ENCODE assay signal across 8 mouse cellular contexts in the genomic region with DNA sequence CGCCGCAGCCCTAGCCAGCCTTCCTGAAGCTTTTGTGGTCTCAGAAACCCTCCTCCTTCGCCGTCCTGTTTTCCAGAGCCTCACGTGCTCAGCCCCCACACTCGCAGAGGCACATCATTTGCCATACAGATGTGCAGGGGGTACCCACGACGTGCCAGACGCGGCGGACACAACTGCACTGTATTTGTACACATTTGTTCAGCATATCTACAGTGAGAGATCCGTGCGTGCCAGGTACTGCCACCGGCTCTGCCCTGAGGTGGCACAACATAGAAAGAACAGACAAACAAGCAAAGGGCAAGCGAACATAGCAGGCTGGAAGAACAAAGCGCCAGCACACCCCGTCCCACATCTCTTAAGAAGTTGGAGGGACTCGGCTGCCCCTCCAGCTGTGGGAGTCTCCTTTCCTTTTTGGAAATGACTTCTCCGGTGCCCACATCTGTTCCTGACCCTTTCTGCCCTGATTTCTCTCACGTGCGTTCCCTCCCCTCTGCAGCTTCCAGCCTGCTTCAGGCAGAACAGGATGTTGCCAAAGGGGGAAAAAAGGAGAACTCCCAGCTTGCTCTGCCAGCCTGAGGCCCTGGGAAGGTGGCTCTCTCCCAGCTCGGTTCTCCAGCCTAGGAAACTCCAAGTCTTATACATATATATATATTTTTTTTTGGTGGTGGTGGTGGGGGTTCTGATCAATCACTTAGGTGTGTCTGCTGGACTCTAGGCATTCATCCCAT. TPM values are rescaled to one million over a fixed set of nuclear protein-coding genes. Genes with fewer than 3 reads are reported as not detected.
DNase-seq lines count a peak whose midpoint lies in the region; ATAC-seq lines count a peak whose summit lies in the region.

No protein-coding gene starts in this region.

- H3K4me2 ChIP-seq in heart, embryonic 15.5 days: peak overlapping the region; percentile 94
- peak overlapping the region; percentile 91 for H3K4me2 ChIP-seq in hindbrain, embryonic 12.5 days (replicated peaks)
- H3K4me2 ChIP-seq in midbrain, embryonic 11.5 days: peak overlapping the region; percentile 98

- no peak for DNase-seq in heart, adult 8-10 months (ENCODE audit: low spot score)
- peak; percentile 93 for DNase-seq in midbrain, embryonic 11.5 days (ENCODE audit: low spot score, missing footprints)
- no peak for DNase-seq in layer of hippocampus, adult 9-10 months (ENCODE audit: low spot score)
- DNase-seq in c-Kit-positive CD71-positive TER-119-positive erythroid progenitor cells, embryonic 14.5 days (ENCODE audit: low spot score): no peak
- no peak for DNase-seq in spleen, adult 12 weeks (ENCODE audit: low spot score)

- ATAC-seq in heart, embryonic 15.5 days (replicated peaks; ENCODE audit: insufficient number of reproducible peaks, insufficient read depth, low FRiP score, low read depth): no peak
- peak; percentile 39 for ATAC-seq in common myeloid progenitor, adult 5-6 weeks (replicated peaks; ENCODE audit: low read depth, poor library complexity, severe bottlenecking)
- ATAC-seq in hindbrain, embryonic 12.5 days (ENCODE audit: low FRiP score): no peak
- ATAC-seq in midbrain, embryonic 11.5 days (ENCODE audit: low FRiP score): peak; percentile 24; the same call in 1 of the 2 replicates

- H3K27ac ChIP-seq in heart, embryonic 15.5 days: no peak overlapping the region
- H3K27ac ChIP-seq in hindbrain, embryonic 12.5 days: no peak overlapping the region
- H3K27ac ChIP-seq in midbrain, embryonic 11.5 days (ENCODE audit: low read depth, low read length): no peak overlapping the region

- peaks cover 20% of the 10 kb centered on the region for H3K4me1 ChIP-seq in heart, embryonic 15.5 days (replicated peaks)
- H3K4me1 ChIP-seq in hindbrain, embryonic 12.5 days: peaks cover 11% of the 10 kb centered on the region
- H3K4me1 ChIP-seq in midbrain, embryonic 11.5 days (ENCODE audit: control insufficient read depth, insufficient read depth, low read length): peaks cover 8% of the 10 kb centered on the region

- H3K27me3 ChIP-seq in heart, embryonic 15.5 days: peaks cover 55% of the 10 kb centered on the region
- H3K27me3 ChIP-seq in hindbrain, embryonic 12.5 days: peaks cover 60% of the 10 kb centered on the region
- peaks cover 27% of the 10 kb centered on the region for H3K27me3 ChIP-seq in midbrain, embryonic 11.5 days (ENCODE audit: control insufficient read depth, insufficient read depth, low read length)

- H3K9ac ChIP-seq in heart, embryonic 15.5 days: peak overlapping the region; percentile 48
- H3K9ac ChIP-seq in hindbrain, embryonic 12.5 days: peak overlapping the region; percentile 65
- H3K9ac ChIP-seq in midbrain, embryonic 11.5 days (ENCODE audit: low read length): peak overlapping the region; percentile 59

- H3K4me3 ChIP-seq in heart, embryonic 15.5 days: peak overlapping the region; percentile 54
- H3K4me3 ChIP-seq in hindbrain, embryonic 12.5 days: peak overlapping the region; percentile 52
- peak overlapping the region; percentile 52 for H3K4me3 ChIP-seq in midbrain, embryonic 11.5 days (ENCODE audit: low read depth, low read length)

- H3K9me3 ChIP-seq in heart, embryonic 15.5 days (replicated peaks): no peaks in the 10 kb centered on the region
- no peaks in the 10 kb centered on the region for H3K9me3 ChIP-seq in hindbrain, embryonic 12.5 days (replicated peaks)
- no peaks in the 10 kb centered on the region for H3K9me3 ChIP-seq in midbrain, embryonic 11.5 days (ENCODE audit: control insufficient read depth, low read length)

- WGBS in heart, embryonic 15.5 days: 4% methylated on average over 22 of the region's 22 CpGs
- 3% methylated on average over 22 of the region's 22 CpGs for WGBS in hindbrain, embryonic 12.5 days
- 4% methylated on average over 22 of the region's 22 CpGs for WGBS in midbrain, embryonic 11.5 days

- H3K36me3 ChIP-seq in heart, embryonic 15.5 days: no peaks in the 10 kb centered on the region
- no peaks in the 10 kb centered on the region for H3K36me3 ChIP-seq in hindbrain, embryonic 12.5 days
- H3K36me3 ChIP-seq in midbrain, embryonic 11.5 days (ENCODE audit: control insufficient read depth, insufficient read depth, low read length): no peaks in the 10 kb centered on the region

RNA-seq across cellular contexts. Expression of gene Prok2, which starts 0.5 kb away (rescaled TPM):
- 0.09 TPM in 2 replicates for polyA plus RNA-seq in heart, embryonic 15.5 days (2015; fragmentation: Nextera tagmentation; extraction: Ambion mirVana)
- total RNA-seq in heart, adult 8-10 months (2022): not detected
- not detected in 2 replicates for total RNA-seq in common myeloid progenitor, adult 5-6 weeks (2017)
- 0.14 TPM in 1 of 2 replicates, not detected in the other for polyA plus RNA-seq in hindbrain, embryonic 12.5 days (2016; fragmentation: Nextera tagmentation; extraction: Ambion mirVana)
- not detected in 2 replicates for polyA plus RNA-seq in midbrain, embryonic 11.5 days (2014; fragmentation: Nextera tagmentation; extraction: Ambion mirVana)

RNA-seq across cellular contexts. Expression of gene Gpr27, which starts 34.3 kb away (rescaled TPM):
- polyA plus RNA-seq in heart, embryonic 15.5 days (2015; fragmentation: Nextera tagmentation; extraction: Ambion mirVana): 1.0 and 1.4 TPM in 2 replicates
- 10 to 100 TPM in 3 of 4 experiments, 1 to 10 TPM in 1; 8.6 to 11.3 (median 10.7) TPM for total RNA-seq in heart, adult 8-10 months (2022)
- total RNA-seq in common myeloid progenitor, adult 5-6 weeks (2017): not detected in 2 replicates
- polyA plus RNA-seq in hindbrain, embryonic 12.5 days (2016; fragmentation: Nextera tagmentation; extraction: Ambion mirVana): 7.8 and 10.2 TPM in 2 replicates
- 3.0 and 3.8 TPM in 2 replicates for polyA plus RNA-seq in midbrain, embryonic 11.5 days (2014; fragmentation: Nextera tagmentation; extraction: Ambion mirVana)

Comparison
In these comparisons a context has a peak if more than half of its experiments do, and no peak if none do; other contexts are left out.
1. ATAC-seq: peak in common myeloid progenitor, adult 5-6 weeks (single experiment) and midbrain, embryonic 11.5 days (single experiment); none in heart, embryonic 15.5 days (single experiment) and hindbrain, embryonic 12.5 days (single experiment).
2. Peak in every context shown above with its lines, with median percentiles within 50 percentile points of each other: H3K4me2 ChIP-seq, H3K4me3 ChIP-seq and H3K9ac ChIP-seq.